Mouse (Mus musculus) kidney, adult 2 months (tissue): ENCODE data around the gene Cep57.

Source experiments
- CTCF ChIP-seq: fragments of 200-500 bp; conservative IDR thresholded peaks from 2 replicates; pipeline ENCODE4 v1.5.1; 2011; ENCODE audit warnings: low read depth, mild to moderate bottlenecking, control low read depth, low read length, moderate library complexity, mixed read lengths; ENCODE audit not compliant: insufficient read depth, insufficient read length
- POLR2A ChIP-seq: fragments of 200-500 bp; IDR thresholded peaks from one replicate; pipeline ENCODE4 v1.6.1; 2011; ENCODE audit warnings: low read depth, low read length, control low read depth

DNA sequence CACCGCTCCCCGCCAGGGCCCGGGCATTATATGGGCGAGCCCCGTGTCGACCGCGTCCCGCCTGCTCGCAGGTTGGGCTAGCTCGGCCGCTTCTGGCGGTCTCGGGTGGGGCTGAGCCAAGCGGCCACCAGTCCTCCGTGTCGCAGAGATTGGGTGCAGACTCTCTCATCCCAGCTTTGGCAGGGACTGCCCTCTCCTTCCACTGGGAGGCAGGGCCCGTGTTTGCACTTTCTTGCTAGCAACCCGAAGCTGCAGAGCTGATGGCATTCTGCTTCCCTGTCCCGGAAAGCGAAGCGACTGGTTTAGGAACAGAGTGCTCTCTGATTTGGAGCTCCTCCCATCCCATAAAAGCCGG lies 1.2 kb upstream of the Cep57 start:
- TF ChIP-seq CTCF (no peak), POLR2A (no peak)
